Mouse (Mus musculus): ENCODE results near the gene Rnf11. TPM values are rescaled to one million over a fixed set of nuclear protein-coding genes. Genes with fewer than 3 reads are reported as not detected.
"Not testable (repeated sequence)": the region's sequence is repeated elsewhere in the genome, so short reads cannot be mapped to it uniquely, and the experiment has no call there.

Gene Rnf11
- polyA plus RNA-seq, 1 experiment from 2014 or later, result 68.2 TPM

DNA sequence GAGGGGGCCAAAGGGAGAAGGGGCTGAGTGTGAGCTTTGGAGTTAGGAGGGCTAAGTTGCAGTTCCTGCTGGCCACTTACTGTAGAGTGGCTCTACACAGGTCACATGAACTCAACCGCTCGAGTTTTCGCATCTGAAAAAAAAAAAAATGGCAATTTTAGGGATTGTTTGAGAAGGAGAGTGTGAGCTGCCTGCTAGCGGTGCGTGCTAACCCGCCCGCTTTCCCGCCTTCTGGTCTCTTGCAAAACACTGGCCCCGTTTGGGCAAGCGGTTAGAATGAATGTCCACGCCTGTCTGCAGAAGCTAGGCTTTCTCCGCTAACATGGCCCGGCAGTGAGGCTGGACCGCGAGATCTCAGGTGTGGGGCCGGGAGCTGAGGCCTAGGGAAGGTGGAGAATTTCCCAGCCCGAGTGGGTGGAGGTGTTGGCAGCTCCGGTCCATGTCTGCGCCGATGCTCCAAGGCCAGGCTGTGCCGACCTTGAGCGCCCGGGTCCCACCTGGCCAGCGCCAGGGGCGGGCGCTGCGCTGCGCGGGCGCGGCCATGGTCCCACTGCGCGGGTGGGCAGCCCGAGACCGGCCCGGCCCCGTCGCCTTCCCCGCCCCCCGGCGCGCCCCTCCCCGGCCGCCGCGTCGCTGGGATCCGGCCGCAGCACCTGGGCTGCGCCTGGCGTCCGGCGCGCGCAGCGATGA, 77.9 kb downstream of the Rnf11 start, which contains the start of gene Ttc39a:
Ttc39a (plus strand) TSS at position 138 of the 690 bp plus-strand sequence.
- ATAC-seq (ENCODE audit: low FRiP score), result peak; percentile 56
- Histone ChIP-seq H3K36me3 (no peaks in the 10 kb centered on the region), H3K27me3 (peaks cover 14% of the 10 kb centered on the region), H3K4me2 (replicated peaks) (peak within 1 kb of the TSS; percentile 99), H3K27ac (0 out of 2 replicates have a peak within 1 kb of the TSS, but pooled peaks have one; percentile 9), H3K9ac (peak within 1 kb of the TSS; percentile 73), H3K9me3 (replicated peaks) (no peaks in the 10 kb centered on the region), H3K4me3 (peak within 1 kb of the TSS; percentile 73), H3K4me1 (peaks cover 10% of the 10 kb centered on the region)
- 1% methylated on average over 54 of the region's 56 CpGs for WGBS

- Histone ChIP-seq H3K4me1 (peaks cover 8% of the 10 kb centered on the region), H3K4me3 (peak overlapping the region; percentile 73), H3K27ac (no peak overlapping the region), H3K4me2 (replicated peaks) (peak overlapping the region; percentile 99), H3K36me3 (no peaks in the 10 kb centered on the region), H3K9ac (peak overlapping the region; percentile 73; the same call in 1 of the 2 replicates), H3K27me3 (peaks cover 14% of the 10 kb centered on the region), H3K9me3 (replicated peaks) (no peaks in the 10 kb centered on the region)
- 5% methylated on average over 3 of the region's 3 CpGs for WGBS
- peak; percentile 61 for ATAC-seq (ENCODE audit: low FRiP score)
Measured at GRCm38 (mm10) chr4:109406054-109406485, 78.5 kb downstream of the Rnf11 start.

DNA sequence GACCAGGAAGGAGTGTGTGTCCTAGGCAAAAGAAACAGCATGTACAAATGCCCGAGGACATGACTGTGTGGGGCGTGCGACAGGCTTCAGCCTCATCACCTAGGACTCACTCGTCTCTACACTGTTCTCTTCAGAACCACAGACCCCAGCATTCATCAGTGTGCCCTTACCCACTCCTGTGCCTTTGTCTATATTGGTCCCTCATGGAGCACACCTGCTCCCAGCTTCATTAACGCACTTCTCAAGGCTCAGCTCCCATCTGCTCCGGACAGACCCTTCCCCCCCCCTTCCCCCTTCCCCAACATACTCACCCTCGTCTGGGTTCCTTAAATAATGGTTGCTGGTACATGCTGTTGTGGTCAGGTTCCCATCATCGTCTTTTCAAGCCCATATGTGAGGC, 79.1 kb downstream of the Rnf11 start:
- H3K4me1 ChIP-seq, result peaks cover 8% of the 10 kb centered on the region
- ATAC-seq (ENCODE audit: low FRiP score), result peak; percentile 55
- peaks cover 14% of the 10 kb centered on the region for H3K27me3 ChIP-seq
- H3K9ac ChIP-seq, result no peak overlapping the region
- no peaks in the 10 kb centered on the region for H3K9me3 ChIP-seq (replicated peaks)
- H3K4me2 ChIP-seq (replicated peaks), result no peak overlapping the region
- H3K27ac ChIP-seq, result no peak overlapping the region
- 47% methylated on average over 8 of the region's 8 CpGs for WGBS
- H3K36me3 ChIP-seq, result no peaks in the 10 kb centered on the region
- no peak overlapping the region for H3K4me3 ChIP-seq

DNA sequence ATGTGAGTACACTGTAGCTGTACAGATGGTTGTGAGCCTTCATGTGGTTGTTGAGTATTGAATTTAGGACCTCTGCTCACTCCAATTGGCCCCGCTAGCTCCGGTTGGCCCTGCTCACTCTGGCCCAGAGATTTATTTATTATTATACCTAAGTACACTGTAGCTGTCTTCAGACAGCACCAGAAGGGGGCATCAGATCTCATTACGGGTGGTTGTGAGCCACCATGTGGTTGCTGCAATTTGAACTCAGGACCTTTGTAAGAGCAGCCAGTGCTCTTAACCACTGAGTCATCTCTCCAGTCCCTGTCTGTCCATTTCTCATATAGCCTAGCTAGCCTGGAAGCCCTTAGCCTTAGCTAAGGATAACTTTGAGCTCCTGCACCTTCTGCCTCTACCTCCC, 79.6 kb downstream of the Rnf11 start:
- not testable (repeated sequence) for H3K4me1 ChIP-seq; H3K27ac ChIP-seq; H3K9me3 ChIP-seq (replicated peaks); H3K4me2 ChIP-seq (replicated peaks); ATAC-seq (ENCODE audit: low FRiP score); H3K36me3 ChIP-seq; H3K9ac ChIP-seq; H3K4me3 ChIP-seq
- H3K27me3 ChIP-seq, result peaks cover 14% of the 10 kb centered on the region
- WGBS, result 84% methylated on average over 3 of the region's 3 CpGs

GRCm38 (mm10) chr4:109401176-109401689, 83.3 kb downstream of the Rnf11 start:
- Histone ChIP-seq H3K36me3 (no peaks in the 10 kb centered on the region), H3K4me2 (replicated peaks) (no peak overlapping the region), H3K4me1 (peaks cover 5% of the 10 kb centered on the region), H3K27me3 (no peaks in the 10 kb centered on the region), H3K9ac (no peak overlapping the region), H3K4me3 (no peak overlapping the region), H3K9me3 (replicated peaks) (no peaks in the 10 kb centered on the region), H3K27ac (no peak overlapping the region)
- 78% methylated on average over 5 of the region's 5 CpGs for WGBS
- no peak for ATAC-seq (ENCODE audit: low FRiP score)

Other genes with a start within 250 kb of the Rnf11 start
- 69.2 and 81.1 TPM in 2 replicates for gene Eps15, start 204.5 kb downstream of the Rnf11 start, polyA plus RNA-seq (2016; fragmentation: Nextera tagmentation; extraction: Ambion mirVana)
- gene Ttc39a, start 78.1 kb downstream of the Rnf11 start, polyA plus RNA-seq (2016; fragmentation: Nextera tagmentation; extraction: Ambion mirVana), result 2.2 and 2.3 TPM in 2 replicates
- gene 4930522H14Rik, start 46.6 kb upstream of the Rnf11 start, polyA plus RNA-seq (2016; fragmentation: Nextera tagmentation; extraction: Ambion mirVana), result not detected in 2 replicates
- gene Cdkn2c, start 182.5 kb upstream of the Rnf11 start, polyA plus RNA-seq (2016; fragmentation: Nextera tagmentation; extraction: Ambion mirVana), result 7.3 and 8.8 TPM in 2 replicates
- gene Faf1, start 191.9 kb upstream of the Rnf11 start, polyA plus RNA-seq (2016; fragmentation: Nextera tagmentation; extraction: Ambion mirVana), result 45.5 and 47.0 TPM in 2 replicates